Mouse (Mus musculus) kidney, embryonic 16.5 days (tissue): ENCODE results near the gene Cry2. TPM values are rescaled to one million over a fixed set of nuclear protein-coding genes. Genes with fewer than 3 reads are reported as not detected.

Source experiments
- ATAC-seq: fragments of 200-750 bp; cut with Nextera tagmentation; 2 replicates; pipeline ENCODE4 v1.8.0; 2017; ENCODE audit warnings: moderate TSS enrichment; ENCODE audit not compliant: low FRiP score, low TSS enrichment
- H3K27ac ChIP-seq: fragments of 300-500 bp; sonication (generic); 2 replicates; pipeline ENCODE4 v1.5.1; 2014; ENCODE audit warnings: low read length
- H3K27me3 ChIP-seq: fragments of 300-500 bp; sonication (generic); 2 replicates; pipeline ENCODE4 v1.6.1; 2014; ENCODE audit warnings: low read length, control low read depth, mixed read lengths; ENCODE audit not compliant: insufficient read depth
- H3K36me3 ChIP-seq: fragments of 300-500 bp; sonication (generic); 2 replicates; pipeline ENCODE4 v1.6.1; 2014; ENCODE audit warnings: low read length, control low read depth, mixed read lengths; ENCODE audit not compliant: insufficient read depth
- H3K4me1 ChIP-seq: fragments of 300-500 bp; sonication (generic); 2 replicates; pipeline ENCODE4 v1.6.1; 2014; ENCODE audit warnings: low read length, control low read depth, mixed read lengths; ENCODE audit not compliant: insufficient read depth
- H3K4me2 ChIP-seq: fragments of 300-500 bp; sonication (generic); replicated peaks from 2 replicates; pipeline ENCODE4 v1.6.1; 2014; ENCODE audit warnings: low read depth, low read length
- H3K4me3 ChIP-seq: fragments of 300-500 bp; sonication (generic); 2 replicates; pipeline ENCODE4 v1.5.1; 2014; ENCODE audit warnings: mild to moderate bottlenecking, low read length
- H3K9ac ChIP-seq: fragments of 300-500 bp; sonication (generic); replicated peaks from 2 replicates; pipeline ENCODE4 v1.6.1; 2014; ENCODE audit warnings: low read length
- H3K9me3 ChIP-seq: fragments of 300-500 bp; sonication (generic); 2 replicates; pipeline ENCODE4 v1.6.1; 2016; ENCODE audit warnings: low read length, control low read depth
- WGBS: fragments of 180-500 bp; shearing (Covaris S2); extraction: QIAGEN DNeasy Blood & Tissue Kit; methylation state at CpG from one replicate; pipeline ENCODE4 v1.1.7; 2014; 5-methylcytosine and 5-hydroxymethylcytosine counted together
- polyA plus RNA-seq: library from polyadenylated mRNA; unstranded; fragments of >200 nt; fragmentation: Nextera tagmentation; extraction: Ambion mirVana; gene quantifications from 2 replicates; pipeline ENCODE4 v1.2.1, GENCODE M21; 2015

Cry2 gene
- polyA plus RNA-seq, 1 experiment from 2014 or later: 21.7 TPM

GRCm38 (mm10) chr2:92385113-92386051, 48.5 kb downstream of the Cry2 start:
- no peaks in the 10 kb centered on the region for H3K27me3 ChIP-seq
- no peak overlapping the region for H3K4me3 ChIP-seq
- H3K9ac ChIP-seq: no peak overlapping the region
- H3K4me2 ChIP-seq: no peak overlapping the region
- no peak for ATAC-seq
- WGBS: 76% methylated on average over 22 of the region's 22 CpGs
- no peaks in the 10 kb centered on the region for H3K9me3 ChIP-seq
- no peak overlapping the region for H3K27ac ChIP-seq
- peaks cover 56% of the 10 kb centered on the region for H3K36me3 ChIP-seq
- peaks cover 19% of the 10 kb centered on the region for H3K4me1 ChIP-seq

DNA sequence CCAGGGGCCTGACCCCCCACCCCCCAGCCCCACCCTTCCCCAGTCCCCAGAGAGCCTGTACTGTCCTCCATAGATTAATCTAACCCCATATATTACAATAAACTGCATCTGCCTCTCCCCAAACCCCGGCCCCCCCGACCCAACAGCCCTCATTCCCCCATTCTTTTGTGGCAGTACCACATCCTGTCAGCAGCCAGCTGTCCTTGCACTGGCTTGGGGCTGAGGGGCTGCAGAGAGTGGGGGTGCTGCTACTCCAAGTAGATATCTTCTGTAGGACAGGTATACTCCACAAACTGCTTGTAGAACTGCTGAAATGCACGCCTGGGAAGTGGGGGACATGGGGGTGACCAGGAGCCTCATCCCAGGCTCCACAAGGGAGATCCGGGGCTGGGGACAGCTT, 49.7 kb downstream of the Cry2 start:
- H3K9ac ChIP-seq: no peak overlapping the region

DNA sequence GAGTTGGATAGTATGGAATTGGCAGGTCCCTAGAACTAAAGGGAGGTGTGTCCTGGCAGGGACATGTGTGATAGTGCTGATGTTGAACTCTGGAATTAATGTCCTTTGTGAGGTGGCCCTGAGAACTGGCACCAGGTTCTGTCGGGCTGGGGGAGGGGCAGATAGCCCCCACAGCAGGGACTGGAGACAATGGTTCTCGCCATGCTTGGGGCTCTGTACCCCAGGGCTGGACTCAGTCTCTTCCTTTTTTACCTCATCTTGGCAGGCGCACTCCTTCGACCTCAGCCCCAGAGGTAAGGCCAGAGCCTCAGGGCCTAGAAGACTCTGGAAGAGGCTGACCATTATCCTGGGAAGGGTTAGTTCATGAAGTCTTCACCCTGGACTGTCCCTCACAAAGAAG, 51.1 kb downstream of the Cry2 start:
- H3K4me1 ChIP-seq: no peaks in the 10 kb centered on the region
- H3K9ac ChIP-seq: no peak overlapping the region
- H3K27ac ChIP-seq: no peak overlapping the region
- H3K9me3 ChIP-seq: no peaks in the 10 kb centered on the region
- 82% methylated on average over 4 of the region's 4 CpGs for WGBS
- no peaks in the 10 kb centered on the region for H3K27me3 ChIP-seq
- H3K4me2 ChIP-seq: no peak overlapping the region
- ATAC-seq: no peak
- H3K4me3 ChIP-seq: no peak overlapping the region
- peaks cover 72% of the 10 kb centered on the region for H3K36me3 ChIP-seq

More for the DNA sequence above, 49.7 kb downstream of the Cry2 start:
- no peaks in the 10 kb centered on the region for H3K9me3 ChIP-seq
- H3K4me1 ChIP-seq: peaks cover 9% of the 10 kb centered on the region
- no peaks in the 10 kb centered on the region for H3K27me3 ChIP-seq
- ATAC-seq: no peak
- H3K36me3 ChIP-seq: peaks cover 68% of the 10 kb centered on the region
- H3K27ac ChIP-seq: no peak overlapping the region
- H3K4me3 ChIP-seq: no peak overlapping the region
- 83% methylated on average over 4 of the region's 4 CpGs for WGBS
- no peak overlapping the region for H3K4me2 ChIP-seq

- Histone ChIP-seq H3K9me3 (no peaks in the 10 kb centered on the region), H3K4me1 (no peaks in the 10 kb centered on the region), H3K9ac (no peak within 1 kb of the TSS), H3K27me3 (no peaks in the 10 kb centered on the region), H3K27ac (0 out of 2 replicates have a peak within 1 kb of the TSS, but pooled peaks have one; percentile 10), H3K4me3 (no peak within 1 kb of the TSS), H3K36me3 (peaks cover 69% of the 10 kb centered on the region), H3K4me2 (no peak within 1 kb of the TSS)
- 85% methylated on average over 5 of the region's 5 CpGs for WGBS
- no peak for ATAC-seq
Observed at GRCm38 (mm10) chr2:92381901-92382588, 51.8 kb downstream of the Cry2 start, which contains the start of gene 1700029I15Rik. Gene 1700029I15Rik (plus strand): TSS chr2:92382538.

GRCm38 (mm10) chr2:92381161-92381560, 52.7 kb downstream of the Cry2 start:
- Histone ChIP-seq H3K27me3 (no peaks in the 10 kb centered on the region), H3K4me1 (peaks cover 4% of the 10 kb centered on the region), H3K27ac (0 out of 2 replicates have a peak overlapping the region, but pooled peaks have one; percentile 10), H3K9ac (no peak overlapping the region), H3K36me3 (peaks cover 60% of the 10 kb centered on the region), H3K4me2 (no peak overlapping the region), H3K4me3 (no peak overlapping the region), H3K9me3 (no peaks in the 10 kb centered on the region)
- no peak for ATAC-seq
- 68% methylated on average over 5 of the region's 5 CpGs for WGBS

- H3K9me3 ChIP-seq: no peaks in the 10 kb centered on the region
- H3K27ac ChIP-seq: no peak overlapping the region
- peaks cover 54% of the 10 kb centered on the region for H3K36me3 ChIP-seq
- H3K4me3 ChIP-seq: no peak overlapping the region
- 65% methylated on average over 6 of the region's 6 CpGs for WGBS
- H3K9ac ChIP-seq: no peak overlapping the region
- no peak for ATAC-seq
- no peak overlapping the region for H3K4me2 ChIP-seq
- peaks cover 10% of the 10 kb centered on the region for H3K4me1 ChIP-seq
- no peaks in the 10 kb centered on the region for H3K27me3 ChIP-seq
Observed at GRCm38 (mm10) chr2:92380495-92381050, 53.3 kb downstream of the Cry2 start.

DNA sequence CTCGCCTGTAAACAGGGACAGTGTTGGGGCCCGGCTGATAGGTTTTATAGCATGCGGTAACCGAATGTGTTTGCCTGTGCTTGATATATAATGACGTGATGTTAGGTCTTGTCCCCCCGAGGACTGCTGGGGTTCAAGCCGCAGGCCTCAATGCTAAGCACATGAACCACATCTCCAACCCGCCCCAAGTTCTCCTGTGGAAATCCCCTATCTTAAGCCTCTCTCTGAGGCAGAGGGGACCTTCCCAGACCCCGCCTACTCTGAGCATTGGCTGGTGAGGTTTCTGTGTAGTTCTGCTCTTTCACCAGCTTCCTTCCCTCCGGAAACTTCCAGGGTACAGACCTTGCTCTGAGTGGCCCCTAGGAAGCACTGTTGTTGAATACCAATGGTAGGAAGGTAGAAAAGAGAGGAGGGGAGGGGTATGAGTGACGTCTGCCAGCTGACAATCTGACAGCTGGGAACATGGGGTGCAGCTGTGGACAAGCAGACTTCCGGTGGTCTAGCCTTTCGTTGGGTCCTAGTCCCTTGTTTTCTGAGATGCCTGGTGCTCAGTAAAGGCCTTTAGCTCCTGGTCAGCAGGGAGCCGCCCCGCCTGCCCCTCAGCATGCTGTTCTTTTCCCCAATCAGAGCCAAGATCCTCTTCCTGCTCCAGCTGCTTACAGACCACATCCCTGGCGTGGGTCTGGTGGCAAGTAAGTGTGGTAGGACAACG, 53.9 kb downstream of the Cry2 start:
- Histone ChIP-seq H3K27me3 (no peaks in the 10 kb centered on the region), H3K4me2 (no peak overlapping the region), H3K9me3 (no peaks in the 10 kb centered on the region), H3K9ac (no peak overlapping the region), H3K36me3 (peaks cover 48% of the 10 kb centered on the region), H3K4me1 (peaks cover 10% of the 10 kb centered on the region), H3K27ac (no peak overlapping the region), H3K4me3 (no peak overlapping the region)
- ATAC-seq: no peak
- 77% methylated on average over 17 of the region's 17 CpGs for WGBS

DNA sequence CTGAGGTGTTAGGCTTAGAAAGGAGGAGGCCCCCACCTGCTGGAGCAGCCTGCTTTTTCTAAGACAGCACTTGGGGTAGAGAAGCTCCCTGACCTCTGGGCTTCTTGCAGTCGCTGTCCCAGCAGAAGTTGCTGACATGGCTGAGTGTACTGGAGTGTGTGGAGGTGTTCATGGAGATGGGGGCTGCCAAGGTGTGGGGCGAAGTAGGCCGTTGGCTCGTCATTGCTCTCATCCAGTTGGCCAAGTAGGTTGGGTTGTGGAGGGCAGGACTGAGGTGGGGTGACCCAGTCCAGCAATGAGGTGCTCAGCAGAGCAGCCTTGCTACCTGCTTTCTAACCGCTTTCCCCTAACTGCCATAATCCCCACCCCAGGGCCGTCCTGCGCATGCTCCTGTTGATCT, 56.5 kb downstream of the Cry2 start:
- H3K4me1 ChIP-seq: peaks cover 30% of the 10 kb centered on the region
- no peaks in the 10 kb centered on the region for H3K9me3 ChIP-seq
- ATAC-seq: no peak
- 95% methylated on average over 7 of the region's 7 CpGs for WGBS
- H3K36me3 ChIP-seq: peaks cover 25% of the 10 kb centered on the region
- no peak overlapping the region for H3K27ac ChIP-seq
- H3K9ac ChIP-seq: no peak overlapping the region
- H3K4me3 ChIP-seq: no peak overlapping the region
- no peak overlapping the region for H3K4me2 ChIP-seq
- no peaks in the 10 kb centered on the region for H3K27me3 ChIP-seq

GRCm38 (mm10) chr2:92376300-92376699, 57.5 kb downstream of the Cry2 start:
- Histone ChIP-seq H3K9me3 (no peaks in the 10 kb centered on the region), H3K4me3 (peak overlapping the region; percentile 77), H3K9ac (peak overlapping the region; percentile 69; the same call in 1 of the 2 replicates), H3K27me3 (no peaks in the 10 kb centered on the region), H3K27ac (no peak overlapping the region), H3K4me2 (peak overlapping the region; percentile 90), H3K36me3 (peaks cover 21% of the 10 kb centered on the region), H3K4me1 (peaks cover 40% of the 10 kb centered on the region)
- WGBS: 81% methylated on average over 6 of the region's 6 CpGs
- no peak for ATAC-seq
